ENCODE assay signal across 16 mouse cellular contexts in the genomic region with DNA sequence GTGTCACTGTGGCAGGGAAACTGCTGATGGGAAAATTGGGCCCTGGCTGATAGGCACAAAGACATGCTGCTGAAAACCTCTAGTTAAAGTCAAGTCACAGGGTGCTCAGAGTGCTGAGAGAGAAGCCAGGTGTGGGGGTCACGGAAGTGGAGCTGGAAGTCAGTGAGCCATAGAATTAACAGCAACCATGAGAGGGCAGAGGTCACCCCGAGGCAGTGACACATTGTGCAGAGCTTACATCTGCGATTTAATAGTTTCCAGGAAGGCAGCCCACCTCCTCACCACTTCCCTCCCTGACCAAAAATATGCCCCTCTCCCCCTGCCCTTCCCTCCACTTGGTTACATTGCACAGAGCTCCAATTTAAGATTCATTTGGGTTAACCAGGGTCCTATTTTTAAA. TPM values are rescaled to one million over a fixed set of nuclear protein-coding genes. Genes with fewer than 3 reads are reported as not detected.
DNase-seq lines count a peak whose midpoint lies in the region.
"Had no signal": no experiment of that assay in that cellular context is flagged by ENCODE, and none has a peak within 500 bp of the region (broad histone marks: within the 10 kb centered on the region; RNA-seq: fewer than 3 reads in every experiment).

No protein-coding gene starts in this region.

- DNase-seq in embryo, embryonic 10 days (ENCODE audit: low spot score): peak; percentile 52
- no peak for DNase-seq in embryo, embryonic 9.5 days (ENCODE audit: extremely low spot score)
- DNase-seq in kidney, postnatal 4 days: peak; percentile 4 to 30
- DNase-seq in kidney, adult 18-20 months: no peak
- DNase-seq in forelimb bud, embryonic 11.5 days (ENCODE audit: low read depth, low spot score): peak; percentile 70
- DNase-seq in mesoderm, embryonic 11.5 days (ENCODE audit: low read depth, low spot score): peak; percentile 30
- no peak for DNase-seq in gastrocnemius, postnatal 4 days (ENCODE audit: low spot score in 2 of 2)
- DNase-seq in lung, postnatal 10 days: no peak
- DNase-seq: adrenal gland, postnatal 10 days; cerebellum, adult 9-11 months; gastrocnemius, postnatal 10 days; heart, adult 11 months; heart, postnatal 14 days; kidney, adult 9 months had no signal

RNA-seq across cellular contexts. Expression of gene Frmd7, which starts 25.1 kb away (rescaled TPM):
- 1 to 10 TPM in 1 of 2 experiments, under 1 TPM in 1; 0.91 to 1.6 TPM for total RNA-seq in gastrocnemius, postnatal 4 days (2021)
- total RNA-seq: heart, postnatal 14 days; liver, adult 2 months; neutrophil, adult 5-6 weeks had no signal

Comparison
In these comparisons a context has a peak if more than half of its experiments do, and no peak if none do; other contexts are left out.
1. DNase-seq: peak in embryo, embryonic 10 days (single experiment), kidney, postnatal 4 days (2 of 2), forelimb bud, embryonic 11.5 days (single experiment) and mesoderm, embryonic 11.5 days (single experiment); none in embryo, embryonic 9.5 days (single experiment), kidney, adult 18-20 months (single experiment), gastrocnemius, postnatal 4 days (0 of 2) and lung, postnatal 10 days (single experiment).